Comparison of ENCODE assay signal across 13 mouse cellular contexts in genomic region chr8:61426671-61427070, GRCm38 (mm10).
"Had no signal": no experiment of that assay in that cellular context is flagged by ENCODE, and none has a peak within 500 bp of the region (broad histone marks: within the 10 kb centered on the region; RNA-seq: fewer than 3 reads in every experiment).

No protein-coding gene starts in this region.

- H3K9me3 ChIP-seq: limb, embryonic 12.5 days; midbrain, embryonic 10.5 days; neural tube, embryonic 13.5 days; stomach, embryonic 15.5 days had no signal

- DNase-seq: kidney, adult 8-10 months; kidney, postnatal 25 days; lung, adult 2 months; lung, postnatal 36 days; midbrain, embryonic 14.5 days; right cerebral cortex, postnatal 14 days had no signal

- H3K4me2 ChIP-seq: limb, embryonic 12.5 days; neural tube, embryonic 13.5 days; stomach, embryonic 15.5 days had no signal

- H3K9ac ChIP-seq: limb, embryonic 12.5 days; liver, embryonic 14.5 days; neural tube, embryonic 13.5 days; stomach, embryonic 15.5 days had no signal

- ATAC-seq: lung, postnatal 0 days had no signal

- H3K27ac ChIP-seq: limb, embryonic 12.5 days; liver, embryonic 14.5 days; midbrain, embryonic 10.5 days; neural tube, embryonic 13.5 days; stomach, embryonic 15.5 days had no signal

- H3K36me3 ChIP-seq: limb, embryonic 12.5 days; midbrain, embryonic 10.5 days; neural tube, embryonic 13.5 days; stomach, embryonic 15.5 days had no signal

- H3K27me3 ChIP-seq: limb, embryonic 12.5 days; neural tube, embryonic 13.5 days; stomach, embryonic 15.5 days had no signal

- H3K4me1 ChIP-seq: midbrain, embryonic 10.5 days; neural tube, embryonic 13.5 days had no signal

- H3K4me3 ChIP-seq: limb, embryonic 12.5 days; midbrain, embryonic 10.5 days; myocyte; neural tube, embryonic 13.5 days; stomach, embryonic 15.5 days had no signal
